Comparison of ENCODE assay signal across 8 mouse cellular contexts in the genomic region with DNA sequence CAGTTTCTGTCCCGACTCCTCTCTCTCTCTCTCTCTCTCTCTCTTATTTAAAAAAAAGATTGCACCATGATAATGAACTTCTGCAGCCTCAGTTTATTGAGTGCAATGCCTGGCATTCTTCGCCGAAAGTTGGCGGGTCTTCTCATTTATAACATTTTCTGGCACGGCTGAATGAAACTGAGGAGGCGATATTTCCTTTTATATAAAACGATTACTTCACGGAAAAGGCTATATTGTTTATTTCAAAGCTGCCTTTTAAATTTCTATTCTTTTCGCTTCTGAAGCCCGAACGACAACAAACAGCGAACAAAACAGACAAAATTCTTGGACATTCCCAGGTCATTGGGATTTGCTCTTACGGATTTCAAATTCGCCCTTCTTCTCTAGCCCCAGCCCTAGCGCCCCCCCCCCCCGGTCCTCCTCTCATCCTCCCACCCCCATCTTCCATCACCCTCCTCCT. TPM values are rescaled to one million over a fixed set of nuclear protein-coding genes. Genes with fewer than 3 reads are reported as not detected.
A peak's percentile ranks its signal among the peaks of the same experiment; 100 is the strongest.
DNase-seq lines count a peak whose midpoint lies in the region; ATAC-seq and TF ChIP-seq lines count a peak whose summit lies in the region.

No protein-coding gene starts in this region.

- intact Hi-C loops in heart, postnatal 14 days (cut with DNase I), result loop anchor here (2.0 to 10.0 kb wide), 5 partner anchors 175 to 583 kb away; no protein-coding TSS in a partner anchor

- peak overlapping the region; percentile 34 for H3K4me3 ChIP-seq in C2C12 (ENCODE audit: insufficient read depth, poor library complexity, severe bottlenecking)
- H3K4me3 ChIP-seq in heart, embryonic 15.5 days, result peak overlapping the region; percentile 67
- H3K4me3 ChIP-seq in liver, embryonic 15.5 days (replicated peaks), result peak overlapping the region; percentile 54

- peak overlapping the region; percentile 48 for H3K9ac ChIP-seq in heart, embryonic 15.5 days
- no peak overlapping the region for H3K9ac ChIP-seq in liver, embryonic 15.5 days

- peak overlapping the region; percentile 100 for H3K4me2 ChIP-seq in heart, embryonic 15.5 days
- H3K4me2 ChIP-seq in liver, embryonic 15.5 days, result peak overlapping the region; percentile 64

- no peaks in the 10 kb centered on the region for H3K79me2 ChIP-seq in C2C12 (ENCODE audit: control insufficient read depth, insufficient read depth)

- H3ac ChIP-seq in C2C12 (ENCODE audit: control insufficient read depth, insufficient read length, low read depth), result peak overlapping the region; percentile 15

- H3K79me3 ChIP-seq in C2C12 (ENCODE audit: low read depth), result no peaks in the 10 kb centered on the region

- no peaks in the 10 kb centered on the region for H3K9me3 ChIP-seq in heart, embryonic 15.5 days (replicated peaks)
- no peaks in the 10 kb centered on the region for H3K9me3 ChIP-seq in liver, embryonic 15.5 days (replicated peaks)

- peak; percentile 7 to 26 for DNase-seq in heart, adult 18-20 months
- no peak for DNase-seq in heart, postnatal 14 days
- DNase-seq in natural killer cell, adult 2 months (ENCODE audit: low spot score in 2 of 2), result no peak
- no peak for DNase-seq in cerebellum, adult 9-10 months

- H3K36me3 ChIP-seq in C2C12 (ENCODE audit: control insufficient read depth, insufficient read depth), result no peaks in the 10 kb centered on the region
- H3K36me3 ChIP-seq in heart, embryonic 15.5 days, result no peaks in the 10 kb centered on the region
- H3K36me3 ChIP-seq in liver, embryonic 15.5 days (replicated peaks), result no peaks in the 10 kb centered on the region

- no peak overlapping the region for H3K27ac ChIP-seq in heart, embryonic 15.5 days
- H3K27ac ChIP-seq in liver, embryonic 15.5 days (replicated peaks), result peak overlapping the region; percentile 53; the same call in 1 of the 2 replicates

- ATAC-seq in heart, embryonic 15.5 days (replicated peaks; ENCODE audit: insufficient number of reproducible peaks, insufficient read depth, low FRiP score, low read depth), result no peak
- ATAC-seq in liver, embryonic 15.5 days (ENCODE audit: insufficient read depth), result no peak
- ATAC-seq in activated CD4-positive, CD25-positive, alpha-beta regulatory T cell, adult 4 months, result no peak

- no peak for TF ChIP-seq CTCF in C2C12 (IDR thresholded peaks at IDR 0.05; ENCODE audit: control insufficient read depth, insufficient read depth, insufficient read length)

- H3K27me3 ChIP-seq in C2C12 (ENCODE audit: control insufficient read depth, insufficient read depth, insufficient read length), result no peaks in the 10 kb centered on the region
- H3K27me3 ChIP-seq in heart, embryonic 15.5 days, result peaks cover 40% of the 10 kb centered on the region
- H3K27me3 ChIP-seq in liver, embryonic 15.5 days, result peaks cover 79% of the 10 kb centered on the region

- H3K4me1 ChIP-seq in heart, embryonic 15.5 days (replicated peaks), result peaks cover 32% of the 10 kb centered on the region
- H3K4me1 ChIP-seq in liver, embryonic 15.5 days (replicated peaks), result no peaks in the 10 kb centered on the region; the same call in 1 of the 2 replicates

- under 1% methylated on average over 15 of the region's 16 CpGs for WGBS in heart, embryonic 15.5 days
- under 1% methylated on average over 15 of the region's 16 CpGs for whole genome bisulfite sequencing in liver, embryonic 15.5 days (ENCODE audit: insufficient replicate concordance)

TF ChIP-seq in C2C12, 6 proteins besides CTCF, POLR2A, EP300 and RAD21:
- no peak for TF ChIP-seq CEBPB (IDR thresholded peaks at IDR 0.05; ENCODE audit: low read depth)
- TF ChIP-seq MYOD1 (IDR thresholded peaks at IDR 0.05; ENCODE audit: control insufficient read depth, insufficient read length, low read depth), result no peak
- no peak for TF ChIP-seq USF1 (IDR thresholded peaks at IDR 0.05; ENCODE audit: low read depth)
- TF ChIP-seq FOSL1 (IDR thresholded peaks at IDR 0.05; ENCODE audit: insufficient read depth, low read length, poor library complexity, severe bottlenecking), result no peak
- TF ChIP-seq MYOG (IDR thresholded peaks at IDR 0.05; ENCODE audit: control insufficient read depth, extremely low read depth, insufficient read length), result no peak
- no peak for TF ChIP-seq MAX (IDR thresholded peaks at IDR 0.05)

RNA-seq across cellular contexts. Expression of gene Fst, which starts 1.0 kb away (rescaled TPM):
- 1 to 10 TPM; 1.0 to 2.3 TPM for total RNA-seq in heart, adult 18-20 months (2021)
- 1 to 10 TPM; 1.4 to 1.6 TPM for total RNA-seq in heart, postnatal 14 days (2021)
- polyA plus RNA-seq in C2C12 (2012; fragmentation: generic; extraction: Trizol), result 10.9 TPM
- polyA plus RNA-seq in heart, embryonic 15.5 days (2015; fragmentation: Nextera tagmentation; extraction: Ambion mirVana), result 3.9 and 6.0 TPM in 2 replicates
- polyA plus RNA-seq in liver, embryonic 15.5 days (2015; fragmentation: Nextera tagmentation; extraction: Ambion mirVana), result 5.9 and 6.6 TPM in 2 replicates
- polyA plus RNA-seq in activated CD4-positive, CD25-positive, alpha-beta regulatory T cell, adult 4 months (2017; shearing (Covaris generic)), result under 1 TPM in 1 of 2 experiments, not detected in 1; 0.33 TPM

Comparison
In these comparisons a context has a peak if more than half of its experiments do, and no peak if none do; other contexts are left out.
1. DNase-seq: peak in heart, adult 18-20 months (2 of 2); none in heart, postnatal 14 days (0 of 2), natural killer cell, adult 2 months (0 of 2) and cerebellum, adult 9-10 months (single experiment).
2. Peak in every context shown above with its lines, with median percentiles within 50 percentile points of each other: H3K4me3 ChIP-seq.